8 mouse cellular contexts compared by ENCODE assay signal in the genomic region with DNA sequence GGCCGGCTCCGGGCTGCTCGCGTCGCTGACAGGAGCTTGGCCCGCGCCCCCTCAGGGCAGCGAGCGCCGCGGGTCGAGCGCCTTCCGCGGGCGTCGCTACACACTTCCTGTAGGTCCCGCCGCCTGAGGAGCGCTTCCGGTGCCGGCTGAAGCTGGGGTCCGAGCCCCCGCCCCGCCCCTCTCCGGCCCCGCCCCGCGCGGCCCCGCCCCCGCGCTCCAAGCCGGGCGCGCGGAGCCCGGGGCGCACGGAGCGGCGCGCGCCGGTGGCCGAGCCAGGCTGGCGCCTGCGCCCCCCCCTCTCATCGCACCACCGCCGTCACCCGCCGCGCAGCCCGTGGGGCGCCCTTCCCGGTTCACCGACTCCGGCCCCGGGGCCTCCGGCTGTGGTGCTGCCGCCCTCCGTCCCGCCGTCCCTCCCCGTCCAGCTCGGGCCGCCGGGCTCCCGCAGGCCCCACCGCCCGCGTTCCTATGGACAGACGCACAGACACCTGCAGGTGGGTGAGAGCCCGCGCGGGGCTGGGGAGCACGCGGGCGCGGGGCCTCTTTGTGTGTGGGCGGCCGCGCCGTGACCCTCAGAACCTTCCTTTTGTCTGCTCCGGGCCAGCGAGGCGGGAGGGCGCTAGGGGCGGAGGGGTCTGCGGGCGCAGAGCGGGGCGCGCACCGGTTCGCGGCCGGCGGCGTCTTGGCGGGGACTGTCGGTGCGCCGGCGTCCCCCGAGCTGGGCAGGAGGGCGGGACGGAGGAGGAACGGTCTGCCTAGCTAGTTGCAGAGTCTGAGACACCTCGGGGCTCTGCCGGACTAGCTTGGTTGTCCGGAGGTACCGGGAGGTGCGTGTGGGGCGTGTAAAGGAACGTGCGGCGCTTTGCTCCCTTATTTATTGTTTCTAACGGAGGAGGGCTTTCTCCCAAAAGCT. TPM values are rescaled to one million over a fixed set of nuclear protein-coding genes. Genes with fewer than 3 reads are reported as not detected.
A peak's percentile ranks its signal among the peaks of the same experiment; 100 is the strongest.
DNase-seq lines count a peak whose midpoint lies in the region; ATAC-seq lines count a peak whose summit lies in the region.

Gene E130308A19Rik, plus strand, starts transcription at position 214 of the 913 bp plus-strand sequence.

- no peaks in the 10 kb centered on the region for H3K36me3 ChIP-seq in hindbrain, embryonic 11.5 days (ENCODE audit: control insufficient read depth, insufficient read depth, low read length)

- H3K4me1 ChIP-seq in hindbrain, embryonic 11.5 days (replicated peaks; ENCODE audit: control insufficient read depth, insufficient read depth, low read length), result peaks cover 3% of the 10 kb centered on the region; the same call in 1 of the 2 replicates

- under 1% methylated on average over 60 of the region's 120 CpGs for WGBS in hindbrain, embryonic 11.5 days

- H3K27ac ChIP-seq in hindbrain, embryonic 11.5 days (ENCODE audit: low read depth, low read length), result peak within 1 kb of the TSS; percentile 93

- ATAC-seq in hindbrain, embryonic 11.5 days (ENCODE audit: low FRiP score), result peak; percentile 93

- peak within 1 kb of the TSS; percentile 74 for H3K4me2 ChIP-seq in hindbrain, embryonic 11.5 days (replicated peaks; ENCODE audit: low read depth, low read length)

- H3K9ac ChIP-seq in hindbrain, embryonic 11.5 days (ENCODE audit: low read depth, low read length), result peak within 1 kb of the TSS; percentile 97

- no peaks in the 10 kb centered on the region for H3K9me3 ChIP-seq in hindbrain, embryonic 11.5 days (ENCODE audit: control insufficient read depth, low read length)

- no peaks in the 10 kb centered on the region for H3K27me3 ChIP-seq in hindbrain, embryonic 11.5 days (ENCODE audit: control insufficient read depth, insufficient read depth, low read length)

- DNase-seq in MN1 (ENCODE audit: low spot score), result peak; percentile 79
- peak; percentile 73 for DNase-seq in cerebellum, adult 9-10 months
- peak; percentile 20 to 62 for DNase-seq in frontal cortex, adult 2 months (ENCODE audit: extremely low spot score in 1 of 2, low spot score in 1 of 2)
- peak; percentile 87 for DNase-seq in hindbrain, embryonic 11.5 days (ENCODE audit: low spot score)
- DNase-seq in layer of hippocampus, postnatal 25 days (ENCODE audit: extremely low spot score in 1 of 2, low spot score in 1 of 2), result peak; percentile 49 to 51
- peak; percentile 80 for DNase-seq in lung, postnatal 14 days
- DNase-seq in ovary, postnatal 36 days (ENCODE audit: low spot score), result peak; percentile 83
- DNase-seq in thymus, postnatal 14 days, result peak; percentile 90

- peak within 1 kb of the TSS; percentile 95 for H3K4me3 ChIP-seq in hindbrain, embryonic 11.5 days (ENCODE audit: low read depth, low read length)

RNA-seq across cellular contexts. Expression of gene E130308A19Rik, which starts in this region (rescaled TPM):
- polyA plus RNA-seq in frontal cortex, adult 2 months (2012; rRNA removed), result 8.5 and 9.9 TPM in 2 replicates
- polyA plus RNA-seq in hindbrain, embryonic 11.5 days (2014; fragmentation: Nextera tagmentation; extraction: Ambion mirVana), result 56.6 and 58.0 TPM in 2 replicates
- 10 to 100 TPM; 12.8 to 13.9 TPM for total RNA-seq in layer of hippocampus, postnatal 25 days (2021)

Comparison
In these comparisons a context has a peak if more than half of its experiments do, and no peak if none do; other contexts are left out.
1. Peak in every context shown above with its lines: DNase-seq, ATAC-seq, H3K4me3 ChIP-seq and H3K27ac ChIP-seq.